ENCODE assay signal across 20 mouse cellular contexts in the genomic region with DNA sequence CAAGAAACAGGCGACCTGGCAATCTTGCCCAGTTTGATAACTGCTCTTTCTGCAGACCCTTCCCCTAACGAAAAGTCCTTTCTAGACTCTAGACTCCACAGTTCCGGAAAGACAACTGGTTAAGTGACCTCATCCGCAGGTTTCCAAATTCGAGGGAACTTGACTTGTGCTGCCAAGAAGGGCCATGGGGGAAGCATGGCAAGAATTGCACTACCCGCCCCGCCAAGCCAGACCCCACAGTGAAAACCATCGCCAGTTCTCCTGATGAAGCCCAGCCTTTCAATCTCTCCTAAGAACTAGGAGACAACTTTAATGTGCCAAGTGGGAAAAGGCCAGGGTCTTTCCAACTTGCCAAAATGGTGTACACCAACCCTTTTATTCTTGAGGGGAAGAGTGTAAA. TPM values are rescaled to one million over a fixed set of nuclear protein-coding genes. Genes with fewer than 3 reads are reported as not detected.
DNase-seq lines count a peak whose midpoint lies in the region; ATAC-seq and TF ChIP-seq lines count a peak whose summit lies in the region.
"Had no signal": no experiment of that assay in that cellular context is flagged by ENCODE, and none has a peak within 500 bp of the region (broad histone marks: within the 10 kb centered on the region; RNA-seq: fewer than 3 reads in every experiment).

No protein-coding gene starts in this region.

- peaks cover 36% of the 10 kb centered on the region for H3K4me1 ChIP-seq in heart, embryonic 15.5 days (replicated peaks)
- H3K4me1 ChIP-seq in liver, embryonic 11.5 days (replicated peaks; ENCODE audit: control insufficient read depth, insufficient read depth, low read length), result peaks cover 22% of the 10 kb centered on the region
- H3K4me1 ChIP-seq in liver, postnatal 0 days (ENCODE audit: insufficient read depth), result peaks cover 16% of the 10 kb centered on the region
- no peaks in the 10 kb centered on the region; the same call in 1 of the 2 replicates for H3K4me1 ChIP-seq in midbrain, postnatal 0 days (ENCODE audit: insufficient read depth, low read length)

- H3K27ac ChIP-seq in heart, embryonic 15.5 days, result no peak overlapping the region
- H3K27ac ChIP-seq in liver, embryonic 11.5 days (ENCODE audit: low read depth, low read length), result no peak overlapping the region
- H3K27ac ChIP-seq in liver, postnatal 0 days (ENCODE audit: low read depth), result no peak overlapping the region
- H3K27ac ChIP-seq in midbrain, postnatal 0 days (ENCODE audit: low read depth, low read length), result no peak overlapping the region
- H3K27ac ChIP-seq: forebrain, embryonic 12.5 days; hindbrain, embryonic 15.5 days; liver, embryonic 15.5 days; neural tube, embryonic 12.5 days; stomach, embryonic 15.5 days had no signal

- H3K9me3 ChIP-seq in heart, embryonic 15.5 days (replicated peaks), result no peaks in the 10 kb centered on the region
- H3K9me3 ChIP-seq in liver, embryonic 11.5 days (ENCODE audit: control insufficient read depth, low read length), result no peaks in the 10 kb centered on the region
- H3K9me3 ChIP-seq in liver, postnatal 0 days (ENCODE audit: low read length), result no peaks in the 10 kb centered on the region
- no peaks in the 10 kb centered on the region for H3K9me3 ChIP-seq in midbrain, postnatal 0 days (ENCODE audit: low read length)
- H3K9me3 ChIP-seq: forebrain, embryonic 12.5 days; G1E; hindbrain, embryonic 15.5 days; liver, embryonic 15.5 days; neural tube, embryonic 12.5 days; stomach, embryonic 15.5 days had no signal

- intact Hi-C loops in heart, postnatal 10 days (cut with DNase I), result loop anchor here (2.0 to 5.0 kb wide), 4 partner anchors 14 to 73 kb away; no protein-coding TSS in a partner anchor

- TF ChIP-seq EP300 in liver, postnatal 0 days (IDR thresholded peaks at IDR 0.05; ENCODE audit: low read depth), result no peak

- TF ChIP-seq CTCF in liver, postnatal 0 days (IDR thresholded peaks at IDR 0.05; ENCODE audit: low read depth), result no peak
- TF ChIP-seq CTCF in midbrain, postnatal 0 days (IDR thresholded peaks at IDR 0.05), result no peak

- no peak for ATAC-seq in cerebellum, adult (ENCODE audit: insufficient number of reproducible peaks, low FRiP score, low TSS enrichment)
- ATAC-seq in heart, embryonic 15.5 days (replicated peaks; ENCODE audit: insufficient number of reproducible peaks, insufficient read depth, low FRiP score, low read depth), result no peak
- no peak for ATAC-seq in liver, embryonic 11.5 days (replicated peaks; ENCODE audit: low FRiP score)
- no peak for ATAC-seq in liver, postnatal 0 days
- ATAC-seq in midbrain, postnatal 0 days (ENCODE audit: low FRiP score), result no peak
- ATAC-seq: CD4-positive, CD25-positive, alpha-beta regulatory T cell, adult 4 months had no signal

- DNase-seq in cerebellum, adult 11-12 months, result peak; percentile 42
- no peak for DNase-seq in heart, postnatal 10 days
- DNase-seq in liver, embryonic 11.5 days (ENCODE audit: low spot score), result no peak
- no peak for DNase-seq in liver, postnatal 0 days
- DNase-seq in spleen, postnatal 14 days (ENCODE audit: low spot score in 2 of 2), result no peak
- DNase-seq in midbrain, postnatal 0 days (ENCODE audit: low spot score), result no peak
- DNase-seq: gastrocnemius, postnatal 36 days; heart, postnatal 14 days; kidney, adult 8-10 months; lung, postnatal 10 days; spleen, adult 18-20 months had no signal

- H3K9ac ChIP-seq in heart, embryonic 15.5 days, result no peak overlapping the region
- H3K9ac ChIP-seq in liver, embryonic 11.5 days (ENCODE audit: low read depth, low read length), result no peak overlapping the region
- H3K9ac ChIP-seq in liver, postnatal 0 days (replicated peaks), result no peak overlapping the region
- no peak overlapping the region for H3K9ac ChIP-seq in midbrain, postnatal 0 days (replicated peaks; ENCODE audit: low read length, poor library complexity, severe bottlenecking)
- H3K9ac ChIP-seq: forebrain, embryonic 12.5 days; hindbrain, embryonic 15.5 days; liver, embryonic 15.5 days; neural tube, embryonic 12.5 days; stomach, embryonic 15.5 days had no signal

- 86% methylated on average over 8 of the region's 8 CpGs for WGBS in heart, embryonic 15.5 days
- 88% methylated on average over 8 of the region's 8 CpGs for WGBS in liver, embryonic 11.5 days
- 72% methylated on average over 8 of the region's 8 CpGs for WGBS in liver, postnatal 0 days (ENCODE audit: insufficient replicate concordance)
- WGBS in midbrain, postnatal 0 days, result 93% methylated on average over 8 of the region's 8 CpGs

- no peaks in the 10 kb centered on the region for H3K27me3 ChIP-seq in heart, embryonic 15.5 days
- H3K27me3 ChIP-seq in liver, embryonic 11.5 days (replicated peaks; ENCODE audit: control insufficient read depth, insufficient read depth, low read length), result no peaks in the 10 kb centered on the region
- no peaks in the 10 kb centered on the region for H3K27me3 ChIP-seq in liver, postnatal 0 days (ENCODE audit: insufficient read depth, low read length)
- H3K27me3 ChIP-seq in midbrain, postnatal 0 days (ENCODE audit: insufficient read depth, low read length), result peaks cover 7% of the 10 kb centered on the region; the same call in 1 of the 2 replicates
- H3K27me3 ChIP-seq: liver, embryonic 15.5 days; stomach, embryonic 15.5 days had no signal

- peak overlapping the region; percentile 69; the same call in 1 of the 2 replicates for H3K4me2 ChIP-seq in heart, embryonic 15.5 days
- H3K4me2 ChIP-seq in liver, embryonic 11.5 days, result peak overlapping the region; percentile 89; the same call in 1 of the 2 replicates
- H3K4me2 ChIP-seq in liver, postnatal 0 days (ENCODE audit: low read depth, low read length), result no peak overlapping the region; the same call in 1 of the 2 replicates
- H3K4me2 ChIP-seq in midbrain, postnatal 0 days (ENCODE audit: low read depth, low read length, poor library complexity, severe bottlenecking), result no peak overlapping the region
- H3K4me2 ChIP-seq: forebrain, embryonic 12.5 days; hindbrain, embryonic 15.5 days had no signal

- no peaks in the 10 kb centered on the region for H3K36me3 ChIP-seq in heart, embryonic 15.5 days
- no peaks in the 10 kb centered on the region for H3K36me3 ChIP-seq in liver, embryonic 11.5 days (ENCODE audit: control insufficient read depth, insufficient read depth, low read length)
- H3K36me3 ChIP-seq in liver, postnatal 0 days (replicated peaks; ENCODE audit: insufficient read depth, low read length), result no peaks in the 10 kb centered on the region
- no peaks in the 10 kb centered on the region for H3K36me3 ChIP-seq in midbrain, postnatal 0 days (ENCODE audit: insufficient read depth, low read length)
- H3K36me3 ChIP-seq: forebrain, embryonic 12.5 days; hindbrain, embryonic 15.5 days; liver, embryonic 15.5 days; neural tube, embryonic 12.5 days; stomach, embryonic 15.5 days had no signal

- no peak overlapping the region for H3K4me3 ChIP-seq in heart, embryonic 15.5 days
- no peak overlapping the region for H3K4me3 ChIP-seq in liver, embryonic 11.5 days (ENCODE audit: low read depth, low read length)
- no peak overlapping the region for H3K4me3 ChIP-seq in liver, postnatal 0 days (ENCODE audit: low read depth, low read length)
- H3K4me3 ChIP-seq in midbrain, postnatal 0 days (ENCODE audit: low read depth, low read length), result no peak overlapping the region
- H3K4me3 ChIP-seq: forebrain, embryonic 12.5 days; hindbrain, embryonic 15.5 days; liver, embryonic 15.5 days; neural tube, embryonic 12.5 days had no signal

RNA-seq across cellular contexts. Expression of a gene that starts 2.6 kb away (rescaled TPM):
- polyA plus RNA-seq in heart, embryonic 15.5 days (2015; fragmentation: Nextera tagmentation; extraction: Ambion mirVana), result 26.6 and 29.3 TPM in 2 replicates
- total RNA-seq in heart, postnatal 10 days (2021), result 10 to 100 TPM; 54.5 to 54.6 TPM
- 20.1 and 20.2 TPM in 2 replicates for polyA plus RNA-seq in liver, embryonic 11.5 days (2014; fragmentation: Nextera tagmentation; extraction: Ambion mirVana)
- polyA plus RNA-seq in liver, postnatal 0 days (2015; fragmentation: Nextera tagmentation; extraction: Ambion mirVana), result 3.9 and 4.1 TPM in 2 replicates
- total RNA-seq in midbrain, postnatal 0 days (2014; rRNA removed), result 4.4 and 5.4 TPM in 2 replicates
- 2.3 TPM in 2 replicates for polyA plus RNA-seq in midbrain, postnatal 0 days (2015; fragmentation: Nextera tagmentation; extraction: Ambion mirVana)

RNA-seq across cellular contexts. Expression of a gene that starts 34.0 kb away (rescaled TPM):
- polyA plus RNA-seq in heart, embryonic 15.5 days (2015; fragmentation: Nextera tagmentation; extraction: Ambion mirVana), result 11.2 and 13.1 TPM in 2 replicates
- 10 to 100 TPM; 15.6 to 16.0 TPM for total RNA-seq in heart, postnatal 10 days (2021)
- 17.0 and 21.3 TPM in 2 replicates for polyA plus RNA-seq in liver, embryonic 11.5 days (2014; fragmentation: Nextera tagmentation; extraction: Ambion mirVana)
- polyA plus RNA-seq in liver, postnatal 0 days (2015; fragmentation: Nextera tagmentation; extraction: Ambion mirVana), result 5.7 and 6.3 TPM in 2 replicates
- 26.5 and 28.1 TPM in 2 replicates for total RNA-seq in midbrain, postnatal 0 days (2014; rRNA removed)
- polyA plus RNA-seq in midbrain, postnatal 0 days (2015; fragmentation: Nextera tagmentation; extraction: Ambion mirVana), result 21.3 and 21.5 TPM in 2 replicates

Comparison
In these comparisons a context has a peak if more than half of its experiments do, and no peak if none do; other contexts are left out.
1. H3K4me2 ChIP-seq: peak in heart, embryonic 15.5 days (single experiment) and liver, embryonic 11.5 days (single experiment); none in liver, postnatal 0 days (single experiment) and midbrain, postnatal 0 days (single experiment).